Mouse (Mus musculus): ENCODE measurements around the gene Krtcap3. TPM values are rescaled to one million over a fixed set of nuclear protein-coding genes. Genes with fewer than 3 reads are reported as not detected.

Gene Krtcap3
- polyA plus RNA-seq, 1 experiment from 2014 or later, result 21.8 TPM

Other genes with a start within 250 kb of the Krtcap3 start
- gene Atraid, start 203.4 kb upstream of the Krtcap3 start, polyA plus RNA-seq (2015; fragmentation: Nextera tagmentation; extraction: Ambion mirVana), result 173 and 174 TPM in 2 replicates
- gene Slc5a6, start 202.8 kb upstream of the Krtcap3 start, polyA plus RNA-seq (2015; fragmentation: Nextera tagmentation; extraction: Ambion mirVana), result 10.8 and 12.0 TPM in 2 replicates
- 23.5 and 26.4 TPM in 2 replicates for gene Cad, start 196.9 kb upstream of the Krtcap3 start, polyA plus RNA-seq (2015; fragmentation: Nextera tagmentation; extraction: Ambion mirVana)
- not detected in 2 replicates for gene Dnajc5g, start 145.4 kb upstream of the Krtcap3 start, polyA plus RNA-seq (2015; fragmentation: Nextera tagmentation; extraction: Ambion mirVana)
- gene Slc30a3, start 143.5 kb upstream of the Krtcap3 start, polyA plus RNA-seq (2015; fragmentation: Nextera tagmentation; extraction: Ambion mirVana), result 0.60 and 0.92 TPM in 2 replicates
- 10.2 and 13.7 TPM in 2 replicates for gene Trim54, start 135.0 kb upstream of the Krtcap3 start, polyA plus RNA-seq (2015; fragmentation: Nextera tagmentation; extraction: Ambion mirVana)
- gene Ucn, start 112.9 kb upstream of the Krtcap3 start, polyA plus RNA-seq (2015; fragmentation: Nextera tagmentation; extraction: Ambion mirVana), result not detected in 2 replicates
- 67.3 and 73.4 TPM in 2 replicates for gene Mpv17, start 97.4 kb upstream of the Krtcap3 start, polyA plus RNA-seq (2015; fragmentation: Nextera tagmentation; extraction: Ambion mirVana)
- 1.1 and 3.0 TPM in 2 replicates for gene Gm29609, start 71.8 kb upstream of the Krtcap3 start, polyA plus RNA-seq (2015; fragmentation: Nextera tagmentation; extraction: Ambion mirVana)
- 69.0 and 71.5 TPM in 2 replicates for gene Gtf3c2, start 71.5 kb upstream of the Krtcap3 start, polyA plus RNA-seq (2015; fragmentation: Nextera tagmentation; extraction: Ambion mirVana)
- gene Snx17, start 58.5 kb upstream of the Krtcap3 start, polyA plus RNA-seq (2015; fragmentation: Nextera tagmentation; extraction: Ambion mirVana), result 138 and 150 TPM in 2 replicates
- 74.4 and 74.7 TPM in 2 replicates for gene Eif2b4, start 58.3 kb upstream of the Krtcap3 start, polyA plus RNA-seq (2015; fragmentation: Nextera tagmentation; extraction: Ambion mirVana)
- gene Zfp513, start 49.4 kb upstream of the Krtcap3 start, polyA plus RNA-seq (2015; fragmentation: Nextera tagmentation; extraction: Ambion mirVana), result 12.2 and 12.5 TPM in 2 replicates
- gene Ppm1g, start 31.0 kb upstream of the Krtcap3 start, polyA plus RNA-seq (2015; fragmentation: Nextera tagmentation; extraction: Ambion mirVana), result 113 and 115 TPM in 2 replicates
- gene Nrbp1, start 10.8 kb upstream of the Krtcap3 start, polyA plus RNA-seq (2015; fragmentation: Nextera tagmentation; extraction: Ambion mirVana), result 175 and 178 TPM in 2 replicates
- 0.99 TPM in 1 of 2 replicates, not detected in the other for gene Gm9970, start 10.5 kb upstream of the Krtcap3 start, polyA plus RNA-seq (2015; fragmentation: Nextera tagmentation; extraction: Ambion mirVana)
- 39.4 and 39.5 TPM in 2 replicates for gene Ift172, start 39.4 kb downstream of the Krtcap3 start, polyA plus RNA-seq (2015; fragmentation: Nextera tagmentation; extraction: Ambion mirVana)
- gene Fndc4, start 44.4 kb downstream of the Krtcap3 start, polyA plus RNA-seq (2015; fragmentation: Nextera tagmentation; extraction: Ambion mirVana), result 85.5 and 89.8 TPM in 2 replicates
- gene Gckr, start 45.8 kb downstream of the Krtcap3 start, polyA plus RNA-seq (2015; fragmentation: Nextera tagmentation; extraction: Ambion mirVana), result 0.15 and 0.30 TPM in 2 replicates
- 50.0 and 51.9 TPM in 2 replicates for gene Zfp512, start 200.7 kb downstream of the Krtcap3 start, polyA plus RNA-seq (2015; fragmentation: Nextera tagmentation; extraction: Ambion mirVana)
- gene 4930548H24Rik, start 234.0 kb downstream of the Krtcap3 start, polyA plus RNA-seq (2015; fragmentation: Nextera tagmentation; extraction: Ambion mirVana), result 0.15 TPM in 1 of 2 replicates, not detected in the other
- gene Gpn1, start 243.1 kb downstream of the Krtcap3 start, polyA plus RNA-seq (2015; fragmentation: Nextera tagmentation; extraction: Ambion mirVana), result 53.7 and 56.9 TPM in 2 replicates

All from embryonic facial prominence, embryonic 15.5 days (tissue).